Mouse (Mus musculus) neural tube, embryonic 14.5 days (tissue): Measurements from ENCODE around the gene Srgap1. TPM values are rescaled to one million over a fixed set of nuclear protein-coding genes. Genes with fewer than 3 reads are reported as not detected.

Experiments used
- polyA plus RNA-seq: library from polyadenylated mRNA; unstranded; fragments of >200 nt; fragmentation: Nextera tagmentation; extraction: Ambion mirVana; gene quantifications from 2 replicates; pipeline ENCODE4 v1.2.1, GENCODE M21; 2014

Srgap1 gene
- polyA plus RNA-seq, 1 experiment from 2014 or later: 32.8 TPM

Other genes starting within 250 kb of the Srgap1 start
- 45.6 and 47.4 TPM in 2 replicates for gene Rxylt1, start 50.1 kb upstream of the Srgap1 start, polyA plus RNA-seq